15 mouse cellular contexts compared by ENCODE assay signal in the genomic region with DNA sequence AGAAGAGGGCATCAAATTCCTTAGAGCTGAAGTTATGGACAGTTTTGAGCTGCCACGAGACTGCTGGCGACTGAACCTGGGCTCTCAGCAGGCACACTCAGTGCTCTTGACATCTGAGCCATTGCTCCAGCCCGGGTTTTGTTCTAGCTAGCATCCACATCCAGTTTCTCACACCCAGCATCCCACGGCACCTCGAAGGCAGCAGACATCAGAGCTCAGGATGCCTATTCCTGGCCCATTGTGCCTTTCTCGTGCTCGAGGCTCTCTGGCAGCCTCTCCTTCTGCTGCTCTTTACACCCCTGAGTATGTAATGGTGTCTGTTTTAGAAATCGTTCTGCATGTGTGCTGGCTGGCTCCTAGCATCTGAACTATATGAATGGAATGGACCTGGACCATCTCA. TPM values are rescaled to one million over a fixed set of nuclear protein-coding genes. Genes with fewer than 3 reads are reported as not detected.
DNase-seq lines count a peak whose midpoint lies in the region; ATAC-seq and TF ChIP-seq lines count a peak whose summit lies in the region.
"Had no signal": no experiment of that assay in that cellular context is flagged by ENCODE, and none has a peak within 500 bp of the region (broad histone marks: within the 10 kb centered on the region; RNA-seq: fewer than 3 reads in every experiment).

No protein-coding gene starts in this region.

- H3K4me1 ChIP-seq in embryonic facial prominence, embryonic 15.5 days, result peaks cover 27% of the 10 kb centered on the region
- H3K4me1 ChIP-seq in embryonic facial prominence, embryonic 10.5 days, result peaks cover 37% of the 10 kb centered on the region
- H3K4me1 ChIP-seq in midbrain, embryonic 13.5 days (replicated peaks), result peaks cover 81% of the 10 kb centered on the region
- H3K4me1 ChIP-seq in midbrain, postnatal 0 days (ENCODE audit: insufficient read depth, low read length), result peaks cover 20% of the 10 kb centered on the region
- peaks cover 24% of the 10 kb centered on the region for H3K4me1 ChIP-seq in forebrain, postnatal 0 days (ENCODE audit: insufficient read depth)
- H3K4me1 ChIP-seq in neural tube, embryonic 15.5 days, result peaks cover 57% of the 10 kb centered on the region

- no peak for ATAC-seq in embryonic facial prominence, embryonic 15.5 days (ENCODE audit: insufficient number of reproducible peaks, low FRiP score, low TSS enrichment, low read depth)
- ATAC-seq in midbrain, embryonic 13.5 days, result no peak
- ATAC-seq in midbrain, postnatal 0 days (ENCODE audit: low FRiP score), result no peak
- ATAC-seq in forebrain, postnatal 0 days, result no peak
- no peak for ATAC-seq in neural tube, embryonic 15.5 days (ENCODE audit: low FRiP score)
- ATAC-seq in erythroid progenitor cell, adult 5-6 weeks (replicated peaks; ENCODE audit: low FRiP score, poor library complexity, severe bottlenecking), result no peak
- ATAC-seq: inflammation-experienced regulatory T-cells, adult 6 months had no signal

- no peaks in the 10 kb centered on the region for H3K9me3 ChIP-seq in embryonic facial prominence, embryonic 15.5 days (replicated peaks)
- H3K9me3 ChIP-seq in embryonic facial prominence, embryonic 10.5 days, result no peaks in the 10 kb centered on the region
- no peaks in the 10 kb centered on the region for H3K9me3 ChIP-seq in midbrain, embryonic 13.5 days
- H3K9me3 ChIP-seq in midbrain, postnatal 0 days (ENCODE audit: low read length), result no peaks in the 10 kb centered on the region
- H3K9me3 ChIP-seq in forebrain, postnatal 0 days (ENCODE audit: low read length), result no peaks in the 10 kb centered on the region
- H3K9me3 ChIP-seq in neural tube, embryonic 15.5 days (replicated peaks), result no peaks in the 10 kb centered on the region
- H3K9me3 ChIP-seq: embryonic facial prominence, embryonic 13.5 days; liver, embryonic 15.5 days; stomach, embryonic 15.5 days had no signal

- H3K9ac ChIP-seq in embryonic facial prominence, embryonic 15.5 days, result no peak overlapping the region
- H3K9ac ChIP-seq in midbrain, embryonic 13.5 days (replicated peaks), result peak overlapping the region; percentile 7; the same call in 1 of the 2 replicates
- H3K9ac ChIP-seq in midbrain, postnatal 0 days (replicated peaks; ENCODE audit: low read length, poor library complexity, severe bottlenecking), result no peak overlapping the region
- no peak overlapping the region for H3K9ac ChIP-seq in forebrain, postnatal 0 days
- no peak overlapping the region for H3K9ac ChIP-seq in neural tube, embryonic 15.5 days (replicated peaks)
- H3K9ac ChIP-seq: embryonic facial prominence, embryonic 13.5 days; liver, embryonic 15.5 days; stomach, embryonic 15.5 days had no signal

- H3K4me3 ChIP-seq in embryonic facial prominence, embryonic 15.5 days (replicated peaks), result no peak overlapping the region
- H3K4me3 ChIP-seq in embryonic facial prominence, embryonic 10.5 days, result no peak overlapping the region
- H3K4me3 ChIP-seq in midbrain, embryonic 13.5 days (replicated peaks), result no peak overlapping the region
- H3K4me3 ChIP-seq in midbrain, postnatal 0 days (ENCODE audit: low read depth, low read length), result no peak overlapping the region
- H3K4me3 ChIP-seq in forebrain, postnatal 0 days (ENCODE audit: low read depth, low read length), result no peak overlapping the region
- no peak overlapping the region for H3K4me3 ChIP-seq in neural tube, embryonic 15.5 days (replicated peaks)
- H3K4me3 ChIP-seq: embryonic facial prominence, embryonic 13.5 days; liver, embryonic 15.5 days; myocyte; stomach, embryonic 15.5 days had no signal

- H3K4me2 ChIP-seq in embryonic facial prominence, embryonic 15.5 days (replicated peaks), result no peak overlapping the region
- H3K4me2 ChIP-seq in midbrain, embryonic 13.5 days (replicated peaks), result no peak overlapping the region
- H3K4me2 ChIP-seq in midbrain, postnatal 0 days (ENCODE audit: low read depth, low read length, poor library complexity, severe bottlenecking), result no peak overlapping the region
- H3K4me2 ChIP-seq in forebrain, postnatal 0 days (ENCODE audit: low read depth), result no peak overlapping the region
- H3K4me2 ChIP-seq in neural tube, embryonic 15.5 days, result no peak overlapping the region
- H3K4me2 ChIP-seq: embryonic facial prominence, embryonic 13.5 days; liver, embryonic 15.5 days; stomach, embryonic 15.5 days had no signal

- H3K36me3 ChIP-seq in embryonic facial prominence, embryonic 15.5 days, result no peaks in the 10 kb centered on the region
- H3K36me3 ChIP-seq in embryonic facial prominence, embryonic 10.5 days (replicated peaks), result peaks cover 19% of the 10 kb centered on the region
- H3K36me3 ChIP-seq in midbrain, embryonic 13.5 days, result peaks cover 8% of the 10 kb centered on the region; the same call in 1 of the 2 replicates
- H3K36me3 ChIP-seq in midbrain, postnatal 0 days (ENCODE audit: insufficient read depth, low read length), result no peaks in the 10 kb centered on the region; the same call in 1 of the 2 replicates
- H3K36me3 ChIP-seq in forebrain, postnatal 0 days (ENCODE audit: insufficient read depth), result no peaks in the 10 kb centered on the region
- no peaks in the 10 kb centered on the region for H3K36me3 ChIP-seq in neural tube, embryonic 15.5 days
- H3K36me3 ChIP-seq: embryonic facial prominence, embryonic 13.5 days; liver, embryonic 15.5 days; stomach, embryonic 15.5 days had no signal

- 67% methylated on average over 8 of the region's 8 CpGs for WGBS in embryonic facial prominence, embryonic 15.5 days
- WGBS in embryonic facial prominence, embryonic 10.5 days, result 82% methylated on average over 8 of the region's 8 CpGs
- 89% methylated on average over 8 of the region's 8 CpGs for WGBS in midbrain, embryonic 13.5 days
- 71% methylated on average over 8 of the region's 8 CpGs for WGBS in midbrain, postnatal 0 days
- WGBS in forebrain, postnatal 0 days, result 43% methylated on average over 8 of the region's 8 CpGs
- 69% methylated on average over 8 of the region's 8 CpGs for WGBS in neural tube, embryonic 15.5 days

- no peak for TF ChIP-seq CTCF in midbrain, postnatal 0 days (IDR thresholded peaks at IDR 0.05)
- TF ChIP-seq CTCF in forebrain, postnatal 0 days (IDR thresholded peaks at IDR 0.05; ENCODE audit: low read depth), result no peak

- DNase-seq in embryonic facial prominence, embryonic 10.5 days (ENCODE audit: low spot score), result no peak
- no peak for DNase-seq in midbrain, postnatal 0 days (ENCODE audit: low spot score)
- no peak for DNase-seq in forebrain, postnatal 0 days
- DNase-seq in thymus, postnatal 36 days, result no peak
- DNase-seq: gastrocnemius, postnatal 25 days; thymus, postnatal 4 days had no signal

- peak overlapping the region; percentile 40; the same call in 1 of the 2 replicates for H3K27ac ChIP-seq in embryonic facial prominence, embryonic 15.5 days (replicated peaks)
- no peak overlapping the region for H3K27ac ChIP-seq in embryonic facial prominence, embryonic 10.5 days (replicated peaks)
- peak overlapping the region; percentile 90 for H3K27ac ChIP-seq in midbrain, embryonic 13.5 days
- no peak overlapping the region for H3K27ac ChIP-seq in midbrain, postnatal 0 days (ENCODE audit: low read depth, low read length)
- H3K27ac ChIP-seq in forebrain, postnatal 0 days (ENCODE audit: low read depth, low read length), result peak overlapping the region; percentile 40; the same call in 1 of the 2 replicates
- H3K27ac ChIP-seq in neural tube, embryonic 15.5 days (replicated peaks), result peak overlapping the region; percentile 83
- H3K27ac ChIP-seq: embryonic facial prominence, embryonic 13.5 days; liver, embryonic 15.5 days; stomach, embryonic 15.5 days had no signal

- no peaks in the 10 kb centered on the region for H3K27me3 ChIP-seq in embryonic facial prominence, embryonic 15.5 days
- H3K27me3 ChIP-seq in embryonic facial prominence, embryonic 10.5 days (replicated peaks; ENCODE audit: low read depth, poor library complexity, severe bottlenecking), result no peaks in the 10 kb centered on the region
- no peaks in the 10 kb centered on the region for H3K27me3 ChIP-seq in midbrain, embryonic 13.5 days
- no peaks in the 10 kb centered on the region for H3K27me3 ChIP-seq in midbrain, postnatal 0 days (ENCODE audit: insufficient read depth, low read length)
- no peaks in the 10 kb centered on the region for H3K27me3 ChIP-seq in forebrain, postnatal 0 days (ENCODE audit: insufficient read depth, low read length)
- no peaks in the 10 kb centered on the region for H3K27me3 ChIP-seq in neural tube, embryonic 15.5 days (replicated peaks)
- H3K27me3 ChIP-seq: embryonic facial prominence, embryonic 13.5 days; liver, embryonic 15.5 days; stomach, embryonic 15.5 days had no signal

RNA-seq across cellular contexts. Expression of gene Ctnnbl1, which starts 13.3 kb away (rescaled TPM):
- polyA plus RNA-seq in embryonic facial prominence, embryonic 15.5 days (2015; fragmentation: Nextera tagmentation; extraction: Ambion mirVana), result 51.9 and 55.2 TPM in 2 replicates
- 93.8 and 98.1 TPM in 2 replicates for polyA plus RNA-seq in embryonic facial prominence, embryonic 10.5 days (2016; fragmentation: Nextera tagmentation; extraction: Ambion mirVana)
- 87.5 and 87.8 TPM in 2 replicates for polyA plus RNA-seq in midbrain, embryonic 13.5 days (2015; fragmentation: Nextera tagmentation; extraction: Ambion mirVana)
- 33.7 and 40.0 TPM in 2 replicates for total RNA-seq in midbrain, postnatal 0 days (2014; rRNA removed)
- polyA plus RNA-seq in midbrain, postnatal 0 days (2015; fragmentation: Nextera tagmentation; extraction: Ambion mirVana), result 44.7 and 45.5 TPM in 2 replicates
- 43.8 and 49.9 TPM in 2 replicates for total RNA-seq in forebrain, postnatal 0 days (2014; rRNA removed)
- 48.2 and 49.5 TPM in 2 replicates for polyA plus RNA-seq in forebrain, postnatal 0 days (2015; fragmentation: Nextera tagmentation; extraction: Ambion mirVana)
- polyA plus RNA-seq in neural tube, embryonic 15.5 days (2015; fragmentation: Nextera tagmentation; extraction: Ambion mirVana), result 51.3 and 52.6 TPM in 2 replicates
- total RNA-seq in erythroid progenitor cell, adult 5-6 weeks (2015; ENCODE audit: low replicate concordance), result 4.2 and 7.9 TPM in 2 replicates
- 9.5 and 13.7 TPM in 2 replicates for total RNA-seq in erythroid progenitor cell, adult 5-6 weeks (2017; ENCODE audit: low replicate concordance)

Comparison
In these comparisons a context has a peak if more than half of its experiments do, and no peak if none do; other contexts are left out.
1. H3K27ac ChIP-seq: peak in embryonic facial prominence, embryonic 15.5 days (single experiment), midbrain, embryonic 13.5 days (single experiment), forebrain, postnatal 0 days (single experiment) and neural tube, embryonic 15.5 days (single experiment); none in embryonic facial prominence, embryonic 10.5 days (single experiment) and midbrain, postnatal 0 days (single experiment).